Mouse (Mus musculus) hematopoietic multipotent progenitor cell, adult 10-12 weeks (in vitro differentiated cells): ENCODE measurements around the gene Wdr61. TPM values are rescaled to one million over a fixed set of nuclear protein-coding genes. Genes with fewer than 3 reads are reported as not detected.

Source experiments
- polyA plus RNA-seq: library from polyadenylated mRNA; stranded (reverse); fragments of >175 nt; gene quantifications from 2 replicates; pipeline ENCODE4 v1.2.3, GENCODE M21; 2012; ENCODE audit warnings: low replicate concordance

Wdr61 gene
- polyA plus RNA-seq = 2.8 and 16.0 TPM in 2 replicates

DNA sequence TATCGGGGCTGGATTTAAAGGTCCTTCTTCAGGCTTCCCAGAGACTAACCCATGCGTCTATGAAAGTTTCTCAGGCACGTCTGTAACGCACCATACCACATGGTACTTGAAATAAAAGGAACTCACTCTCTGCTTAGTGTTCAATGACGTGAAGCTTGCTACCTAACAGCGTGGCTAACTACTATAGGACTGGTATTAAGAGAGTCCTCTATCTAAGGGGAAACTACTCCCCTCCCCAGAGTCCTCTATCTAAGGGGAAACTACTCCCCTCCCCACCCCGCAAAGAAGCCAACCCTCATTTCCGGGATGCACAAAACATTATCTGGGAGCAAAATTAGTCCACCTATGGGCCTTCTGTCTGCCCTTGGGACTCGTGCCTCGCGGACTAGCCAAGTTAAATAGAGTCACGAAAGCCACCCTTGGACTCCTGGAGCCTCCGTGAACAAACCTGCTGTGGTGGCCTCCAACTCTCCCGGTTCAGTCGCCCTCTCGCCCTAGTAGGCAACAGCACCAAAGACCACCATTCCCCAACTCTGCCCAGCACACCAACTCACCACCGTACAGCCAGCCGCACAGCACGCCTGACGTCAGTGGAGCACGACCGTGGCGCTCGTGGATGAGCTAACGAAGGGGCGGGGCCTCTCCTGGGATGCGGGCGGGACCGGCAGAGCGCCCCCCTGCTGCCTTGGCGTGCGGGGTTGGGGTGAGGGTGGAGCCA, at the start of gene Wdr61:
TSS of gene Wdr61 (minus strand) at position 599 of the 718 bp plus-strand sequence.

DNA sequence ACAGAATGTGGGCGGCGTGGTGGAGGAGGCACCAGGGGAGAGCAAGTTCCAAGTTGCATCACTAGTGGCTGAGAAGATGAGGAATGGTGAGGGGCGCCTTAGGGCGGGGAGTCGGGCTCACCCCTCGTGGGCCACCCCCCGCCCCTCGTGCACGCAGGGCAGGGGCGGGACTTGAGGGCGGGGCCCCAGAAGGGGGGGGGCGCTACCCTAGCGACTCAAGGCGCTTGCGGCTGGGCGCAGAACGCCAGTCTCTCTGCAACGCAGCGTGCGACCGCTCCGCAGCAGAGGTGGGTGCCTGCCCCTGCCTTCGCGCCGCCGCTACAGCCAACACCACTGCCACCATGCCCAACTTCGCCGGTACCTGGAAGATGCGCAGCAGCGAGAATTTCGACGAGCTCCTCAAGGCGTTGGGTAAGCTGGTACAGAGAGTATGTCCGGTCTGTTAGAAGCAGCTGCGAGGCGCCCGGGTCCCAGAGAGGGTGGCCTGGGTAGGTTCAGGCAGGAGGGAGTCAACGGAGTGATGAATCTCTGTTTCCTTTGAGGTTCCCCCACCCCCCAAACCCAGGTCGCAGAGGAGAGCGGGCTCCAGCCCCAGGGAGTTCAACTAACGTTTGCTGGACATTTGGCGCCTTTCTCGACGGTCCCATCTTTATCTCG, 30.4 kb upstream of the Wdr61 start, which contains the start of gene Crabp1:
TSS of gene Crabp1 (plus strand) at position 188 of the 657 bp plus-strand sequence.

GRCm38 (mm10) chr9:54698318-54699086, 35.8 kb downstream of the Wdr61 start, which contains the start of gene Dnaja4:
TSS of gene Dnaja4 (plus strand) at chr9:54698873.

Other genes with a start within 250 kb of the Wdr61 start
- gene Dmxl2, start 232.9 kb downstream of the Wdr61 start, polyA plus RNA-seq = 1.4 and 2.7 TPM in 2 replicates
- not detected in 2 replicates for gene Sh2d7, start 195.5 kb downstream of the Wdr61 start, polyA plus RNA-seq
- 5.4 and 7.6 TPM in 2 replicates for gene Cib2, start 174.3 kb downstream of the Wdr61 start, polyA plus RNA-seq
- gene Idh3a, start 148.2 kb downstream of the Wdr61 start, polyA plus RNA-seq = 2.9 and 10.3 TPM in 2 replicates
- 1.8 and 4.1 TPM in 2 replicates for gene Acsbg1, start 72.6 kb downstream of the Wdr61 start, polyA plus RNA-seq
- gene Dnaja4, start 35.6 kb downstream of the Wdr61 start, polyA plus RNA-seq = 6.0 and 7.8 TPM in 2 replicates
- not detected in 2 replicates for gene Crabp1, start 30.2 kb upstream of the Wdr61 start, polyA plus RNA-seq
- 0.64 and 2.5 TPM in 2 replicates for gene Ireb2, start 129.3 kb upstream of the Wdr61 start, polyA plus RNA-seq
- gene Hykk, start 182.8 kb upstream of the Wdr61 start, polyA plus RNA-seq = 0.24 and 0.30 TPM in 2 replicates
- 5.8 and 14.3 TPM in 2 replicates for gene Psma4, start 216.3 kb upstream of the Wdr61 start, polyA plus RNA-seq
- not detected in 2 replicates for gene AY074887, start 216.5 kb upstream of the Wdr61 start, polyA plus RNA-seq
- gene Chrna5, start 246.4 kb upstream of the Wdr61 start, polyA plus RNA-seq = not detected in 2 replicates